Comparison of ENCODE assay signal across 12 mouse cellular contexts in the genomic region with DNA sequence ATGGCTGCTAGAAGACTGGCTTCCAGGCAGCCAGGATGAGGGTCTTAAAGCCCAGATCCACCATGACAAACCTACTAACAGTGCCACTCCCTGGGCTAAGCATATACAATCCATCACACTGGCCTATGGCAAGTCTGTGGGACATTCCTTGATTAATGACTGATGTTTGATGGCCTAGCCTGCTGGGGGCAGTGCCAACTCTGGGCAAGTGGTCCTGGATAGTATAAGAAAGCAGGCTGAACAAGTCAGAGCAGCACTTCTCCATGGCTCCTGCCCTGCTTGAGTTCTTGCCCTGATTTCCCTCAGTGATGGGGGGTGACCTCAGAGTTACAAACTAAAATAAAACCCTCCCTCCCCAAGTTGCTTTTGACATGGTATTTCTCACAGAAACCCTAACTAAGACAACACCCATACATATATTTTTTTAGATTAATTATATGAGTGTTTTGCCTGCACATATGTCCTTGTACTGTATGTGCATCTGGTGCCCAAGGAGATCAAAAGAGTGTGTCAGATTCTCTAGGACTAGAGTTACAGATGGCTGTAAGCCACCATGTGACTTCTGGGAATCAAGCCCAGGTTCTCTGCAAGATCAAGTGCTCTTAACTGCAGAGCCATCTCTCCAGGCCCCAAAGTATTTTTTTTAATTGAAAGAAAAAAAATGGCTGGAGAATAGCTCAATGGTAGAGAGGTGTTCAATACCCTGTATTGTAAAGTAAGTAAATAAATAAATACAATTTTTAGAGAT. TPM values are rescaled to one million over a fixed set of nuclear protein-coding genes. Genes with fewer than 3 reads are reported as not detected.
DNase-seq lines count a peak whose midpoint lies in the region; ATAC-seq and TF ChIP-seq lines count a peak whose summit lies in the region.
"Had no signal": no experiment of that assay in that cellular context is flagged by ENCODE, and none has a peak within 500 bp of the region (broad histone marks: within the 10 kb centered on the region; RNA-seq: fewer than 3 reads in every experiment).

No protein-coding gene starts in this region.

- H3K9me3 ChIP-seq in embryonic facial prominence, embryonic 14.5 days (ENCODE audit: control insufficient read depth, low read length), result no peaks in the 10 kb centered on the region
- H3K9me3 ChIP-seq in embryonic facial prominence, embryonic 10.5 days, result no peaks in the 10 kb centered on the region
- H3K9me3 ChIP-seq: megakaryocyte, embryonic 14.5 days had no signal

- no peak overlapping the region for H3K9ac ChIP-seq in embryonic facial prominence, embryonic 14.5 days (ENCODE audit: low read depth, low read length)

- ATAC-seq in embryonic facial prominence, embryonic 14.5 days (ENCODE audit: low read depth), result 0 out of 2 replicates have a peak, but pooled peaks have one; percentile 50
- ATAC-seq: activated CD4-positive, CD25-positive, alpha-beta regulatory T cell, adult 4 months had no signal

- no peaks in the 10 kb centered on the region for H3K4me1 ChIP-seq in embryonic facial prominence, embryonic 14.5 days (ENCODE audit: control insufficient read depth, insufficient read depth, low read length)
- no peaks in the 10 kb centered on the region for H3K4me1 ChIP-seq in embryonic facial prominence, embryonic 10.5 days

- H3K4me2 ChIP-seq in embryonic facial prominence, embryonic 14.5 days (ENCODE audit: low read depth, low read length), result no peak overlapping the region

- H3K4me3 ChIP-seq in embryonic facial prominence, embryonic 14.5 days (ENCODE audit: low read depth, low read length), result no peak overlapping the region
- H3K4me3 ChIP-seq in embryonic facial prominence, embryonic 10.5 days, result no peak overlapping the region
- no peak overlapping the region for H3K4me3 ChIP-seq in layer of hippocampus, adult 2 months
- H3K4me3 ChIP-seq: megakaryocyte, embryonic 14.5 days had no signal

- no peaks in the 10 kb centered on the region for H3K27me3 ChIP-seq in embryonic facial prominence, embryonic 14.5 days (replicated peaks; ENCODE audit: control insufficient read depth, insufficient read depth, low read length)
- no peaks in the 10 kb centered on the region for H3K27me3 ChIP-seq in embryonic facial prominence, embryonic 10.5 days (replicated peaks; ENCODE audit: low read depth, poor library complexity, severe bottlenecking)
- H3K27me3 ChIP-seq: megakaryocyte, embryonic 14.5 days had no signal

- no peaks in the 10 kb centered on the region for H3K36me3 ChIP-seq in embryonic facial prominence, embryonic 14.5 days (ENCODE audit: control insufficient read depth, insufficient read depth, low read length)
- H3K36me3 ChIP-seq in embryonic facial prominence, embryonic 10.5 days (replicated peaks), result no peaks in the 10 kb centered on the region

- TF ChIP-seq CTCF in layer of hippocampus, adult 2 months (conservative IDR thresholded peaks at IDR 0.05), result no peak

- peak; percentile 78 for DNase-seq in embryonic facial prominence, embryonic 14.5 days (ENCODE audit: low spot score)
- DNase-seq in embryonic facial prominence, embryonic 10.5 days (ENCODE audit: low spot score), result no peak
- peak; percentile 11 to 28 for DNase-seq in layer of hippocampus, adult 2 months (ENCODE audit: low spot score in 2 of 2)
- DNase-seq in layer of hippocampus, adult 9-10 months (ENCODE audit: low spot score), result no peak
- peak; percentile 48 for DNase-seq in cerebellum, adult 8-10 months
- DNase-seq in heart, postnatal 4 days, result peak; percentile 24
- DNase-seq in retina, embryonic 14.5 days (ENCODE audit: low spot score), result no peak
- no peak for DNase-seq in embryo, embryonic 9.5 days (ENCODE audit: extremely low spot score)
- DNase-seq: layer of hippocampus, postnatal 36 days; right cerebral cortex, adult 18-20 months had no signal

- H3K27ac ChIP-seq in embryonic facial prominence, embryonic 14.5 days (replicated peaks; ENCODE audit: low read depth, low read length), result no peak overlapping the region
- H3K27ac ChIP-seq in embryonic facial prominence, embryonic 10.5 days (replicated peaks), result no peak overlapping the region
- H3K27ac ChIP-seq in layer of hippocampus, adult 2 months, result no peak overlapping the region

RNA-seq across cellular contexts. Expression of gene Rnf185, which starts 10.3 kb away (rescaled TPM):
- polyA plus RNA-seq in embryonic facial prominence, embryonic 14.5 days (2014; fragmentation: Nextera tagmentation; extraction: Ambion mirVana), result 37.1 and 40.3 TPM in 2 replicates
- polyA plus RNA-seq in embryonic facial prominence, embryonic 10.5 days (2016; fragmentation: Nextera tagmentation; extraction: Ambion mirVana), result 37.6 and 40.2 TPM in 2 replicates
- total RNA-seq in layer of hippocampus, adult 2 months (2021), result 10 to 100 TPM; 26.6 to 29.1 TPM
- total RNA-seq in heart, postnatal 4 days (2021), result 10 to 100 TPM; 26.7 to 28.9 TPM

RNA-seq across cellular contexts. Expression of gene Limk2, which starts 32.9 kb away (rescaled TPM):
- polyA plus RNA-seq in embryonic facial prominence, embryonic 14.5 days (2014; fragmentation: Nextera tagmentation; extraction: Ambion mirVana), result 63.8 and 74.8 TPM in 2 replicates
- 57.9 and 60.5 TPM in 2 replicates for polyA plus RNA-seq in embryonic facial prominence, embryonic 10.5 days (2016; fragmentation: Nextera tagmentation; extraction: Ambion mirVana)
- total RNA-seq in layer of hippocampus, adult 2 months (2021), result 100 to 1,000 TPM in 1 of 2 experiments, 10 to 100 TPM in 1; 97.6 to 117 TPM
- total RNA-seq in heart, postnatal 4 days (2021), result 10 to 100 TPM; 31.8 to 34.4 TPM

RNA-seq across cellular contexts. Expression of gene Pla2g3, which starts 46.2 kb away (rescaled TPM):
- polyA plus RNA-seq in embryonic facial prominence, embryonic 14.5 days (2014; fragmentation: Nextera tagmentation; extraction: Ambion mirVana), result 0.36 and 0.41 TPM in 2 replicates
- 1.6 and 2.0 TPM in 2 replicates for polyA plus RNA-seq in embryonic facial prominence, embryonic 10.5 days (2016; fragmentation: Nextera tagmentation; extraction: Ambion mirVana)
- total RNA-seq in layer of hippocampus, adult 2 months (2021), result 1 to 10 TPM; 2.1 to 2.3 TPM
- total RNA-seq in heart, postnatal 4 days (2021), result under 1 TPM; 0.11 to 0.24 TPM

Comparison
In these comparisons a context has a peak if more than half of its experiments do, and no peak if none do; other contexts are left out.
1. DNase-seq: peak in embryonic facial prominence, embryonic 14.5 days (single experiment), layer of hippocampus, adult 2 months (2 of 2), cerebellum, adult 8-10 months (single experiment) and heart, postnatal 4 days (single experiment); none in embryonic facial prominence, embryonic 10.5 days (single experiment), layer of hippocampus, adult 9-10 months (single experiment), retina, embryonic 14.5 days (single experiment) and embryo, embryonic 9.5 days (single experiment).